In the genomic region with DNA sequence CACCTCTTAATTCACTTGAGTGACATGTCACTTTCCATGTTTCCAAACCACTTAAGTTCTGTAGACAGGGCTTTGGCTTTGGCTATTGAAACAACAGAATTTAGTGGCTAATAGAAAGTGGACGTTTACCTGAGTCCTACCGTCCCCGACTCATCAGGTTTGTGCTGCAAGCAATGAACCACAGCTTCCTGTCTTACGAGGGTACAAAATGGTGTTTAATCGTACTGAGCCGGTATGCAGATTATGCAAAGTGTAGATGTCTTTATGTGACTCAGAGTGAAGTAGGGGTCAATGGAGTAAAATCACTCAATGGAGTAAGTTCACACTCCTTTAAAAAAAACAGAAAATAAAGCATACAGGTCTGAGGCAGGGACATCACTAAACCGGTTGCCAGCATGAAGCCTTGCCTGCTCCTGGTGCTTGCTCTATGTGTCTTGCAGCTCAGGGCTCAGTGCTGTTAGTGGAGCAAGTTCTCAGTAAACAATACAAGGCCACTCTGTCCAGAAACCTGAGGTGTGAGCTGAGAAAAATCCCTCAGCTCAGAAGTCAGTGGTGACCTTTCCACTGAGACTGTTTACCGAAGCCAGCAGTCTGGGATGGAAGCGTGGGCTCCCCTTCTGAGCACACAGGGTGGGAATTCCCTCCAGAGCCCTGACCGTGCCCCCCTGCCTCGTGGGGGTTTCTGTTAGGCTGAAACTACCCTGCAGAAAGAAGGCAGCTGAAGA, we compare ENCODE assay signal across 9 mouse cellular contexts.
DNase-seq lines count a peak whose midpoint lies in the region; ATAC-seq lines count a peak whose summit lies in the region.
"Had no signal": no experiment of that assay in that cellular context is flagged by ENCODE, and none has a peak within 500 bp of the region (broad histone marks: within the 10 kb centered on the region; RNA-seq: fewer than 3 reads in every experiment).

No protein-coding gene starts in this region.

- no peak overlapping the region for H3K4me2 ChIP-seq in heart, embryonic 11.5 days
- H3K4me2 ChIP-seq in forebrain, embryonic 15.5 days (replicated peaks), result no peak overlapping the region

- no peaks in the 10 kb centered on the region for H3K9me3 ChIP-seq in heart, embryonic 11.5 days (replicated peaks; ENCODE audit: control insufficient read depth, low read length)
- H3K9me3 ChIP-seq in forebrain, embryonic 15.5 days, result no peaks in the 10 kb centered on the region

- DNase-seq in heart, adult 11 months, result peak; percentile 45
- peak; percentile 46 for DNase-seq in A20 (ENCODE audit: low read depth, low spot score)
- peak; percentile 39 for DNase-seq in lung, postnatal 36 days
- DNase-seq in frontal cortex, postnatal 25 days (ENCODE audit: low spot score in 2 of 2), result no peak
- DNase-seq in frontal cortex, postnatal 36 days (ENCODE audit: low spot score in 2 of 2), result no peak
- no peak for DNase-seq in adrenal gland, postnatal 10 days
- DNase-seq: cerebellum, adult 9-10 months had no signal

- WGBS in heart, embryonic 11.5 days (ENCODE audit: insufficient replicate concordance), result 51% methylated on average over 11 of the region's 11 CpGs
- 37% methylated on average over 11 of the region's 11 CpGs for WGBS in forebrain, embryonic 15.5 days

- no peaks in the 10 kb centered on the region for H3K4me1 ChIP-seq in heart, embryonic 11.5 days (ENCODE audit: control insufficient read depth, insufficient read depth, low read length)
- H3K4me1 ChIP-seq in forebrain, embryonic 15.5 days, result peaks cover 13% of the 10 kb centered on the region; the same call in 1 of the 2 replicates

- no peaks in the 10 kb centered on the region for H3K27me3 ChIP-seq in heart, embryonic 11.5 days (ENCODE audit: control insufficient read depth, insufficient read depth, low read length)
- no peaks in the 10 kb centered on the region for H3K27me3 ChIP-seq in forebrain, embryonic 15.5 days

- no peak overlapping the region for H3K9ac ChIP-seq in heart, embryonic 11.5 days (ENCODE audit: low read depth, low read length)
- H3K9ac ChIP-seq in forebrain, embryonic 15.5 days (replicated peaks), result no peak overlapping the region

- no peak for ATAC-seq in heart, embryonic 11.5 days (replicated peaks; ENCODE audit: insufficient number of reproducible peaks, low FRiP score, low TSS enrichment)
- ATAC-seq in forebrain, embryonic 15.5 days (replicated peaks), result 0 out of 2 replicates have a peak, but pooled peaks have one; percentile 35

- H3K36me3 ChIP-seq in heart, embryonic 11.5 days (ENCODE audit: control insufficient read depth, insufficient read depth, low read length), result no peaks in the 10 kb centered on the region
- no peaks in the 10 kb centered on the region for H3K36me3 ChIP-seq in forebrain, embryonic 15.5 days

- no peak overlapping the region for H3K27ac ChIP-seq in heart, embryonic 11.5 days (ENCODE audit: low read depth, low read length)
- no peak overlapping the region for H3K27ac ChIP-seq in forebrain, embryonic 15.5 days (replicated peaks)

- H3K4me3 ChIP-seq in heart, embryonic 11.5 days (ENCODE audit: low read depth, low read length), result no peak overlapping the region
- no peak overlapping the region for H3K4me3 ChIP-seq in forebrain, embryonic 15.5 days

Comparison
In these comparisons a context has a peak if more than half of its experiments do, and no peak if none do; other contexts are left out.
1. DNase-seq: peak in heart, adult 11 months (single experiment), A20 (single experiment) and lung, postnatal 36 days (single experiment); none in frontal cortex, postnatal 25 days (0 of 2), frontal cortex, postnatal 36 days (0 of 2) and adrenal gland, postnatal 10 days (single experiment).